Mouse (Mus musculus) heart, adult 2 months (tissue): ENCODE measurements around the gene Cnot9. TPM values are rescaled to one million over a fixed set of nuclear protein-coding genes. Genes with fewer than 3 reads are reported as not detected.

ENCODE experiments used
- DNase-seq, 2 experiments: peaks; one replicate each; pipeline ENCODE4 v3.0.0; 2021
- H3K27ac ChIP-seq: fragments of 200-600 bp; 2 replicates; pipeline ENCODE4 v1.8.1; 2022
- H3K27me3 ChIP-seq: fragments of 200-500 bp; 2 replicates; pipeline ENCODE4 v1.6.1; 2012; ENCODE audit warnings: mild to moderate bottlenecking, low read length, inconsistent platforms, mixed read lengths; ENCODE audit not compliant: control insufficient read depth, insufficient read depth
- H3K36me3 ChIP-seq: fragments of 200-500 bp; 2 replicates; pipeline ENCODE4 v1.6.1; 2012; ENCODE audit warnings: low read length, inconsistent platforms; ENCODE audit not compliant: control insufficient read depth, insufficient read depth
- H3K4me1 ChIP-seq: fragments of 200-500 bp; 2 replicates; pipeline ENCODE4 v1.6.1; 2011; ENCODE audit warnings: low read length; ENCODE audit not compliant: control insufficient read depth, insufficient read depth
- H3K4me3 ChIP-seq: fragments of 200-600 bp; 2 replicates; pipeline ENCODE4 v1.8.1; 2022
- H3K79me2 ChIP-seq: fragments of 200-500 bp; replicated peaks from 2 replicates; pipeline ENCODE4 v1.6.1; 2012; ENCODE audit warnings: mild to moderate bottlenecking, inconsistent platforms, low read length, moderate library complexity, mixed read lengths; ENCODE audit not compliant: control insufficient read depth, insufficient read depth
- H3K9ac ChIP-seq: fragments of 200-500 bp; 2 replicates; pipeline ENCODE4 v1.6.1; 2012; ENCODE audit warnings: low read depth, mild to moderate bottlenecking, control low read depth, inconsistent platforms, low read length, mixed read lengths
- CTCF ChIP-seq: fragments of 200-600 bp; IDR thresholded peaks from 2 replicates; pipeline ENCODE4 v1.8.1; 2022; ENCODE audit warnings: antibody characterized with exemption, mild to moderate bottlenecking, moderate library complexity
- EP300 ChIP-seq: fragments of 200-500 bp; IDR thresholded peaks from 2 replicates; pipeline ENCODE4 v1.6.1; 2011; ENCODE audit warnings: low read depth, low read length, control low read depth; ENCODE audit not compliant: insufficient read depth
- WGBS: fragments of 180-500 bp; shearing (Covaris S2); methylation state at CpG from one replicate; pipeline ENCODE4 v1.1.7; 2018; 5-methylcytosine and 5-hydroxymethylcytosine counted together
- intact Hi-C: fragments of 180-260 bp; cut with DNase I; formaldehyde crosslinking; loops from one replicate; pipeline ENCODE4 v1.15.1; 2025
- polyA plus RNA-seq: library from polyadenylated mRNA; depleted of rRNA; stranded (reverse); fragments of >200 nt; gene quantifications from 2 replicates; pipeline ENCODE4 v1.2.3, GENCODE M21; 2012; rRNA removed
- total RNA-seq, 2 experiments: library from RNA; stranded (reverse); gene quantifications; 2 replicates each; pipeline ENCODE4 v1.2.3; 2021

Gene Cnot9
- total and polyA plus RNA-seq, 3 experiments, result 10.0 to 12.6 (median 11.8) TPM

DNA sequence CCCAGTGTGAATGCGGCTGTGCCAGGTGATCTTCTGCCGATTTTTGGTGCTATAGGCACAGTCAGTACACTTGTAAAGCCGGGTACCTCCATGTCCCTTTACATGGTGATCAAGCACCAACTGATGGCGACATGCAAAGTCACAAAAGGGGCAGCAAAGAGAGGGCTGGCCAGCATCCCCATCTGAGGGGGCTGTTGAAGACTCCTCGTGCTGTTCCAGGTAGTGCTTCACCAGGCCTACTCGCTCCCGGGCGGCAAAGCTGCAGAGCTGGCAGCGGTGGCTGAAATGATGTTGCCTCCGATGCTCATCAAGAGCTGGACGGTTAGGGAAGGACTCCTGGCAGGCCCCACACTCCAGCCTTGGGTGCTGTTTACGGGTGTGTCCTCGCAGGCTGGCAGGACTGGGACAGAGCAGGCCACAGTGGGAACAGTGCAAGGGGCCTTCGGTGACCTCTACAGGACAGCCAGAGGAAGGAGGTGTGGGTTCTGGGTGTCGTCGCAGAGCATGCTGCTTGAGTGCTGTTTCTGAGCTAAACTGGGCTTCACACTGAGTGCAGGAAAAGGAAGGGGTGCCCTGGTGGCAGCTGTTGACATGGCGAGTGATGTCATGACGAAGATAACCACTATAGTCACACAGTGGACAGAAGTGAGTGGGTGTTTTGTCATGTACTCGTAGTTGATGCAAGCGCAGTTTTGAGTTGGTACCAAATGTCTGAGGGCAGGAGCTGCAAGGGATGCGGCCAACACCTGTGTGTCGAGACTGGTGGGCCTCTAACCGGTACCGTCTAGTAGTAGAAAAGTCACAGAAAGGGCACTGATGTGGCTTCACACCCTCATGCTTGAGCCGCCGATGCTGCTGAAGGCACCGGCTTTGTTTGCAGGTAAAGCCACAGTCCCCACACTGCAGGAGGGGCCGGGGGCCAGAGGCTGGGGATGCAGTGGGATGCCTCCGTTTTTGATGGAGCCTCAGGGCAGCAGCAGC is 64.2 kb downstream of the Cnot9 start:
- Histone ChIP-seq H3K27ac (no peak overlapping the region), H3K9ac (no peak overlapping the region), H3K36me3 (no peaks in the 10 kb centered on the region; the same call in 1 of the 2 replicates), H3K4me3 (no peak overlapping the region), H3K27me3 (no peaks in the 10 kb centered on the region), H3K79me2 (no peaks in the 10 kb centered on the region), H3K4me1 (no peaks in the 10 kb centered on the region)
- TF ChIP-seq CTCF, result 0 out of 2 replicates have a peak, but pooled peaks have one; percentile 2
- no peak for TF ChIP-seq EP300
- DNase-seq, result no peak
- intact Hi-C loops, result no loop called here
- WGBS, result 83% methylated on average over 29 of the region's 29 CpGs

Other genes starting within 250 kb of the Cnot9 start
- not detected for gene Gpbar1, start 227.5 kb upstream of the Cnot9 start, total RNA-seq
- gene Gpbar1, start 227.5 kb upstream of the Cnot9 start, polyA plus RNA-seq, result 0.14 and 0.15 TPM in 2 replicates
- gene Aamp, start 221.3 kb upstream of the Cnot9 start, total RNA-seq, result 100 to 1,000 TPM in 1 of 2 experiments, 10 to 100 TPM in 1; 89.3 to 100 TPM
- 116 and 135 TPM in 2 replicates for gene Aamp, start 221.3 kb upstream of the Cnot9 start, polyA plus RNA-seq
- gene Pnkd, start 221.1 kb upstream of the Cnot9 start, total RNA-seq, result 100 to 1,000 TPM; 126 to 140 TPM
- gene Pnkd, start 221.1 kb upstream of the Cnot9 start, polyA plus RNA-seq, result 104 and 113 TPM in 2 replicates
- gene Tmbim1, start 200.4 kb upstream of the Cnot9 start, total RNA-seq, result 10 to 100 TPM; 41.3 to 48.1 TPM
- gene Tmbim1, start 200.4 kb upstream of the Cnot9 start, polyA plus RNA-seq, result 97.1 and 148 TPM in 2 replicates
- gene Catip, start 143.9 kb upstream of the Cnot9 start, total RNA-seq, result under 1 TPM; 0.29 to 0.34 TPM
- gene Catip, start 143.9 kb upstream of the Cnot9 start, polyA plus RNA-seq, result 1.1 and 2.3 TPM in 2 replicates
- 1 to 10 TPM; 5.2 to 5.8 TPM for gene Slc11a1, start 130.9 kb upstream of the Cnot9 start, total RNA-seq
- gene Slc11a1, start 130.9 kb upstream of the Cnot9 start, polyA plus RNA-seq, result 12.3 and 13.0 TPM in 2 replicates
- gene Ctdsp1, start 114.5 kb upstream of the Cnot9 start, total RNA-seq, result 100 to 1,000 TPM; 122 to 137 TPM
- 122 and 127 TPM in 2 replicates for gene Ctdsp1, start 114.5 kb upstream of the Cnot9 start, polyA plus RNA-seq
- gene Vil1, start 96.7 kb upstream of the Cnot9 start, total RNA-seq, result under 1 TPM; 0.80 to 0.97 TPM
- 0.27 and 0.29 TPM in 2 replicates for gene Vil1, start 96.7 kb upstream of the Cnot9 start, polyA plus RNA-seq
- gene Plcd4, start 36.8 kb downstream of the Cnot9 start, total RNA-seq, result not detected
- 0.08 TPM in 1 of 2 replicates, not detected in the other for gene Plcd4, start 36.8 kb downstream of the Cnot9 start, polyA plus RNA-seq
- 1 to 10 TPM; 6.5 to 8.1 TPM for gene Usp37, start 38.2 kb downstream of the Cnot9 start, total RNA-seq
- gene Usp37, start 38.2 kb downstream of the Cnot9 start, polyA plus RNA-seq, result 2.9 and 5.2 TPM in 2 replicates
- gene Zfp142, start 82.2 kb downstream of the Cnot9 start, total RNA-seq, result 10 to 100 TPM in 1 of 2 experiments, 1 to 10 TPM in 1; 10.0 to 13.7 TPM
- gene Zfp142, start 82.2 kb downstream of the Cnot9 start, polyA plus RNA-seq, result 9.2 and 13.3 TPM in 2 replicates
- gene Bcs1l, start 82.2 kb downstream of the Cnot9 start, total RNA-seq, result 10 to 100 TPM; 28.4 to 30.9 TPM
- gene Bcs1l, start 82.2 kb downstream of the Cnot9 start, polyA plus RNA-seq, result 44.4 and 59.6 TPM in 2 replicates
- 10 to 100 TPM; 15.9 to 20.5 TPM for gene Rnf25, start 95.3 kb downstream of the Cnot9 start, total RNA-seq
- gene Rnf25, start 95.3 kb downstream of the Cnot9 start, polyA plus RNA-seq, result 33.0 and 50.6 TPM in 2 replicates
- gene Stk36, start 95.4 kb downstream of the Cnot9 start, total RNA-seq, result under 1 TPM; 0.55 to 0.66 TPM
- gene Stk36, start 95.4 kb downstream of the Cnot9 start, polyA plus RNA-seq, result 0.56 and 1.5 TPM in 2 replicates
- 10 to 100 TPM in 1 of 2 experiments, 1 to 10 TPM in 1; 9.7 to 10.9 TPM for gene Ttll4, start 155.7 kb downstream of the Cnot9 start, total RNA-seq
- 6.6 and 15.5 TPM in 2 replicates for gene Ttll4, start 155.7 kb downstream of the Cnot9 start, polyA plus RNA-seq
- 10 to 100 TPM; 10.1 to 18.1 TPM for gene Cyp27a1, start 207.5 kb downstream of the Cnot9 start, total RNA-seq
- gene Cyp27a1, start 207.5 kb downstream of the Cnot9 start, polyA plus RNA-seq, result 17.0 and 22.2 TPM in 2 replicates
- gene Prkag3, start 243.2 kb downstream of the Cnot9 start, total RNA-seq, result 1 to 10 TPM; 1.1 to 1.3 TPM
- 2.1 and 3.0 TPM in 2 replicates for gene Prkag3, start 243.2 kb downstream of the Cnot9 start, polyA plus RNA-seq